Mouse (Mus musculus): ENCODE results near the gene Spock3. TPM values are rescaled to one million over a fixed set of nuclear protein-coding genes. Genes with fewer than 3 reads are reported as not detected.

Spock3 gene
- 0.17 TPM for polyA plus RNA-seq (2014; fragmentation: Illumina TruSeq; extraction: RNeasy Lipid Tissue Mini Kit (QIAGEN cat#74804); ENCODE audit: insufficient read depth, low read depth, low replicate concordance)

DNA sequence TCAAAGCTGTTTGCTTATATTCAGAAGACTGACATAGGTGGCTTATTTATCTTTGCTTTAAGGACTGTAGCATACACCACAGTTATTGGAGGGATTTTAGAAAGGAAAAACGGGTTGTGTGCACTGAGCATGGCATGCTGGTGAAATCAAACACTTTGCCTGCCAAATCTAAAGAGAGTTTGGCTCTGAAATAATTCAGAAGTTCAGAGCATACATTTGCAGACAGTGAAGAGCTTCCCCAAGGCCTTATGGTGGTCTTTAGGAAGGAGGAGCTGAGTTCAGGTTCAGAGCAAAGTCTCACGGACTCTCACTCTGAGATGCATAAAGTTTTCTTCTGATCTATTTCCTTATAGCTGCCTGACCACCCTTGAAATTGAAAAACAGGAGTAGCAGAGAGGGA is at the start of gene Spock3:
Spock3 (plus strand) TSS at position 301 of the 400 bp plus-strand sequence.

Data from lung, adult 10 weeks (tissue).